Mouse (Mus musculus) forebrain, embryonic 14.5 days (tissue): ENCODE results near the gene Ddx50. TPM values are rescaled to one million over a fixed set of nuclear protein-coding genes. Genes with fewer than 3 reads are reported as not detected.

Experiments
- ATAC-seq: fragments of 200-750 bp; cut with Nextera tagmentation; 2 replicates; pipeline ENCODE4 v1.8.0; 2017; ENCODE audit warnings: mild to moderate bottlenecking, moderate library complexity
- DNase-seq: peaks from one replicate; pipeline ENCODE4 v3.0.0-alpha.2; 2015; ENCODE audit warnings: low spot score
- H3K27ac ChIP-seq: fragments of 300-500 bp; sonication (generic); 2 replicates; pipeline ENCODE4 v1.5.1; 2014; ENCODE audit warnings: low read depth, mild to moderate bottlenecking, control low read depth, low read length, moderate library complexity
- H3K27me3 ChIP-seq: fragments of 300-500 bp; sonication (generic); replicated peaks from 2 replicates; pipeline ENCODE4 v1.6.1; 2014; ENCODE audit warnings: low read length, control low read depth, mixed read lengths; ENCODE audit not compliant: control insufficient read depth, insufficient read depth
- H3K36me3 ChIP-seq: fragments of 300-500 bp; sonication (generic); 2 replicates; pipeline ENCODE4 v1.6.1; 2014; ENCODE audit warnings: low read length, control low read depth; ENCODE audit not compliant: control insufficient read depth, insufficient read depth
- H3K4me1 ChIP-seq: fragments of 300-500 bp; sonication (generic); 2 replicates; pipeline ENCODE4 v1.6.1; 2014; ENCODE audit warnings: antibody characterized with exemption, low read length, control low read depth; ENCODE audit not compliant: control insufficient read depth, insufficient read depth
- H3K4me2 ChIP-seq: fragments of 300-500 bp; sonication (generic); 2 replicates; pipeline ENCODE4 v1.6.1; 2014; ENCODE audit warnings: mild to moderate bottlenecking, control low read depth, low read length
- H3K4me3 ChIP-seq: fragments of 300-500 bp; sonication (generic); 2 replicates; pipeline ENCODE4 v1.5.1; 2014; ENCODE audit warnings: low read depth, low read length, control low read depth
- H3K9ac ChIP-seq: fragments of 300-500 bp; sonication (generic); 2 replicates; pipeline ENCODE4 v1.6.1; 2014; ENCODE audit warnings: mild to moderate bottlenecking, low read length, control low read depth, moderate library complexity
- H3K9me3 ChIP-seq: fragments of 300-500 bp; sonication (generic); replicated peaks from 2 replicates; pipeline ENCODE4 v1.6.1; 2016; ENCODE audit warnings: low read length, control low read depth, mixed read lengths; ENCODE audit not compliant: control insufficient read depth
- WGBS: fragments of 180-500 bp; shearing (Covaris S2); extraction: QIAGEN DNeasy Blood & Tissue Kit; methylation state at CpG from one replicate; pipeline ENCODE4 v1.1.7; 2014; 5-methylcytosine and 5-hydroxymethylcytosine counted together
- microRNA-seq: library from miRNA; unstranded; fragments of <30 nt; microRNA quantifications from one replicate; pipeline ENCODE4, GENCODE M21; 2016
- polyA plus RNA-seq: library from polyadenylated mRNA; unstranded; fragments of >200 nt; fragmentation: Nextera tagmentation; extraction: Ambion mirVana; gene quantifications from 2 replicates; pipeline ENCODE4 v1.2.1, GENCODE M21; 2014

Ddx50 gene
- polyA plus RNA-seq, 1 experiment from 2014 or later, result 93.8 TPM

DNA sequence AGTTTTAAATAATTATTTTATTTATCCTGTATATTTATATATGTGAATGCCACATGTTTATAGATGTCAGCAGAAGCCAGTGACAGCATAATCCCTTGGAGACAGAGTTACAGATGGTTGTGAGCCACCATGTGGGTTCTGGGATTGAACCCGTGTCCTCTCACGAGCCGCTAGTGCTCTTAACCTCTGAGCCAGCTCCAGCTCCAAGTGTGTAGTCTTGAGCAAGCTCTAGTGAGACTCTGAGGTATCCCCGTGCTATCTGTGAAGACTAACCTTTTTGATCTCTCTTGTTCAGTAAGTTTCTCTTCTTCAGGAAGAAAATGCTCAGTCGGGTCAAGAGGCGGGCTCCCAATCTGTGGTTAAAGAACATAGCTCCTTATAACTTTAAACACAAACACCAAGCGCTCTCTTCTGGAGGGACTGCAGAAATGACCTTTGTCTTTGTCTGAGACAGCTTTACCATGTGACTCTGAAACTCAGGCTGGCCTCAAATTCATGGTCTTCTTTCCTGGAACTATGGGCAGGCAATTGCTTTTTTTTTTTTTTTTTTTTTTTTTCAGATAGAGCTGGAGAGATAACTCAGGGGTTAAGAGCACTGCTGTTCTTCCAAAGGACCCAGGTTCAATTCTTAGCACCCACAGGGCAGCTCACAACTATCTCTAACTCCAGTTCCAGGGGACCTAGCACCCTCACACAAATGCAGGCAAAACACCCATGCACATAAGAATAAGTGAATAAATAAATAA, 80.7 kb downstream of the Ddx50 start:
- H3K4me1 ChIP-seq, result no peaks in the 10 kb centered on the region
- H3K27me3 ChIP-seq, result no peaks in the 10 kb centered on the region
- H3K9me3 ChIP-seq, result no peaks in the 10 kb centered on the region
- H3K9ac ChIP-seq, result no peak overlapping the region
- no peak overlapping the region for H3K4me3 ChIP-seq
- H3K36me3 ChIP-seq, result peaks cover 86% of the 10 kb centered on the region
- 95% methylated on average over 7 of the region's 7 CpGs for WGBS
- ATAC-seq, result no peak
- DNase-seq, result no peak
- no peak overlapping the region for H3K4me2 ChIP-seq
- no peak overlapping the region for H3K27ac ChIP-seq

DNA sequence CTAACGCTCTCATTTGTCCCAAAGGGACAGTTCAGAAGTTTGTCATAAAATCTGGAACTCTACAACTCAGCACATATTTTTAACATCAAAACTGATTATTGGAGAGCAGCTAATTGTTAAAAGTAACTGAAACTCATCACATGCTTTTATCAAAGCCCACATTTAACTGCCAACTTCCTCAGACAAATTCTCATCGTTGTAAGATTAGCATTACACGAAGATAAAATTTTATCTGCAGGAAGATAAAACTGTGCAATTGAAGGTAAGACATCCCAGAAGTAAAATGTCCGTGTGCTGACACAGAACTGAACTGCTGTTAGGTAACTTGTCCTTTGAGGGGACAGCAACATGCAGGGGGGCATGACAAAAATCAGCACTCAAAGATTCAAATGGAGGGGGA, 82.2 kb downstream of the Ddx50 start:
- Histone ChIP-seq H3K9ac (no peak overlapping the region), H3K4me3 (no peak overlapping the region), H3K36me3 (peaks cover 87% of the 10 kb centered on the region), H3K27me3 (no peaks in the 10 kb centered on the region), H3K4me2 (no peak overlapping the region), H3K4me1 (no peaks in the 10 kb centered on the region), H3K27ac (no peak overlapping the region), H3K9me3 (no peaks in the 10 kb centered on the region)
- ATAC-seq (no peak), DNase-seq (no peak)
- WGBS, result 96% methylated on average over 4 of the region's 4 CpGs

Small RNA genes within 50 kb of the gene (microRNA-seq; reads per million reads assigned to microRNA genes)
- gene Mir7215, result not detected

Other genes starting within 250 kb of the Ddx50 start
- 0.15 and 0.16 TPM in 2 replicates for gene Hkdc1, start 228.7 kb downstream of the Ddx50 start, polyA plus RNA-seq
- gene 4930507D05Rik, start 201.7 kb downstream of the Ddx50 start, polyA plus RNA-seq, result 1.1 and 1.4 TPM in 2 replicates
- 22.3 and 22.6 TPM in 2 replicates for gene Supv3l1, start 201.5 kb downstream of the Ddx50 start, polyA plus RNA-seq
- gene Vps26a, start 164.4 kb downstream of the Ddx50 start, polyA plus RNA-seq, result 77.8 and 86.1 TPM in 2 replicates
- 7.5 and 10.3 TPM in 2 replicates for gene Srgn, start 123.8 kb downstream of the Ddx50 start, polyA plus RNA-seq
- gene Kif1bp, start 72.8 kb downstream of the Ddx50 start, polyA plus RNA-seq, result 74.4 and 74.9 TPM in 2 replicates
- gene Ddx21, start 48.9 kb downstream of the Ddx50 start, polyA plus RNA-seq, result 20.6 and 22.5 TPM in 2 replicates
- 1.9 and 3.0 TPM in 2 replicates for gene Stox1, start 74.9 kb upstream of the Ddx50 start, polyA plus RNA-seq
- 118 and 131 TPM in 2 replicates for gene Ccar1, start 141.1 kb upstream of the Ddx50 start, polyA plus RNA-seq